Mouse (Mus musculus) left cerebral cortex, postnatal 4 days (tissue): ENCODE results near the gene Ctse. TPM values are rescaled to one million over a fixed set of nuclear protein-coding genes. Genes with fewer than 3 reads are reported as not detected.

Experiments
- DNase-seq: peaks from one replicate; pipeline ENCODE4 v3.0.0-alpha.2; 2022
- intact Hi-C: fragments of 180-260 bp; cut with DNase I; formaldehyde crosslinking; loops from one replicate; pipeline ENCODE4 v1.15.1; 2025
- total RNA-seq, 2 experiments: library from RNA; stranded (reverse); gene quantifications; 2 replicates each; pipeline ENCODE4 v1.2.3; 2021

Ctse gene
- total RNA-seq, 2 experiments from 2014 or later: 0.20 TPM; not detected in 1

DNA sequence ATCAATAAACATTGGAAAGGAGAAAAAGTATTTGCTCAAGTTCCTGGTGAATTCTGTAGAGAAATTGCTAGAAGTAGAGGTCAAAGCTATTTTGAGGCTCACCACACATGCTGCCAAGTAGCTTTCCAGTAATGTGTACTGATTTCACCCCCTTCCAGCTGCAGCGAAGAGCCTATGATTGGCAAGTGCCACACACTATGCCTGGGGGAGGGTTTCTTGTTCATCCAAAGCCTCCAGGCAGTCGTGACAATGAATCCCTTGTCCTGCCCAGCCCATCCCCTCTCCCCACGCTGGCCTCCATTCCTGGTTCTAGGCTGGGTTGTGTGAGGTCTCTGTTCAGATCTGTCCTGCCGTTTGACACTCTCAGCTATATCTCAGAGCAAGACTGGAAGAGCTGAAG, 58.2 kb downstream of the Ctse start:
- intact Hi-C loops: no loop called here
- DNase-seq: no peak

DNA sequence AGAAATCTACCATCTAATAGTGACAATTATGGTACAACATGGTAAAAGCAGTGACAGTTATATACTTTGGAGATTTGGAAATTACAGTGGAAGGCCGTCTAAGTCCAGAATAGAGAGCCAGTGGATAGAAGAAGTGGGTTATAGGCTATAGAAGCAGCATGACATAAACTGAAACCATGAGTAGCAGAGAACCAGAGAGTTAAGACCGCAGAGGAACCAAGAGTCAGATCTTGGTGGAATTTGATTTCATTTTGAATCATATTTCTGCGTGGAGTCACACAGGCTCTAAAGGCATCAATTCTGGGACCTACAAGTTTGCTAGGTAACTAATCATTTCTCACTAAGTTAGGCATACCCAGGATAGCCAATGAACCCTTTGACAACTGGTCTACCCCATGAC, 60.7 kb downstream of the Ctse start:
- intact Hi-C loops: no loop called here
- DNase-seq: no peak

DNA sequence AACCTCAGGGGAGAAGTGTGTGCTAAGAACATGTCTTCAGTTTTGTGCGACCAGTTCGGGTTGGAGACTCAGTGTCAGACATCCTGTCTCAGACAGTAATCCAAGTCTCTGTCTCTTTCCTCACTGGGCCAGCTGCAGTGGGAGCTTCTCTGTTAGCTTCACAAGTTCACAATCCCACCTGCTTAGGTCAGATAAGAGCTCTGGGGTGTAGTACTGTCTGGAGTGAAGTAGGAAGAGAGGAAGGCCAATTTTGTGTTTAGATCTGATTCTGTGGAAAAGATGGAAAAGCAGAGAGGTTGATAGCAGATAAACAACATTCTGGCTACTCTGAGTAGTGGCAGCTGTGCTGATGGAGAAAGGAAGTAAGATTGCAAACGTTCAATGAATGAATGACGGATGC, 61.5 kb downstream of the Ctse start:
- no peak for DNase-seq
- intact Hi-C loops: no loop called here

GRCm38 (mm10) chr1:131700447-131700846, 62.3 kb downstream of the Ctse start:
- intact Hi-C loops: no loop called here
- DNase-seq: no peak

- DNase-seq: no peak
- intact Hi-C loops: no loop called here
Measured at GRCm38 (mm10) chr1:131701391-131701790, 63.3 kb downstream of the Ctse start.

- DNase-seq: no peak
- intact Hi-C loops: no loop called here
Measured at GRCm38 (mm10) chr1:131702094-131702766, 64.1 kb downstream of the Ctse start.

GRCm38 (mm10) chr1:131703482-131703881, 65.4 kb downstream of the Ctse start:
- intact Hi-C loops: no loop called here
- DNase-seq: no peak

GRCm38 (mm10) chr1:131708338-131708737, 70.2 kb downstream of the Ctse start:
- DNase-seq: peak; percentile 71
- intact Hi-C loops: no loop called here

DNA sequence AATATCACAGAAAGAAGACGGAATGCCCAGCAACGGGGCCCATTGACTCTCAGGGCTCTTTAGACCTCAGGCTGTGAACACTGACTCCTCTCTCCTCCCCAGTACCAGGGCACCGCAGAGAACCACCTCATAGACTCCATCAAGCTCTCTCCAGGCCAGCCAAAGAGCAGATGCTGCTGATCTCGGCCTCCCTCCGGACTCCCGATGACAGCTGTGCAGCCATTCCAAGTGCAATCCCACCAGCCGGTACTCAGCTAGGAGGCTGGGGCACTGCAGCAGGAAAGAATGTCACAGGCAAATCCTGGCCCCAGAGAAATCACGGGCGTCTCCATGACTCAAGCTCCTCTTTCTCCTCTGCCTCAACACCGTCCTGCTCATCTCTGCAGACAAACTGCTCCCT, 73.4 kb downstream of the Ctse start:
- DNase-seq: peak; percentile 57
- intact Hi-C loops: loop anchor here (5.0 to 10.0 kb wide), 2 partner anchors 51 to 113 kb away; partner anchors contain the start of gene Slc41a1

DNA sequence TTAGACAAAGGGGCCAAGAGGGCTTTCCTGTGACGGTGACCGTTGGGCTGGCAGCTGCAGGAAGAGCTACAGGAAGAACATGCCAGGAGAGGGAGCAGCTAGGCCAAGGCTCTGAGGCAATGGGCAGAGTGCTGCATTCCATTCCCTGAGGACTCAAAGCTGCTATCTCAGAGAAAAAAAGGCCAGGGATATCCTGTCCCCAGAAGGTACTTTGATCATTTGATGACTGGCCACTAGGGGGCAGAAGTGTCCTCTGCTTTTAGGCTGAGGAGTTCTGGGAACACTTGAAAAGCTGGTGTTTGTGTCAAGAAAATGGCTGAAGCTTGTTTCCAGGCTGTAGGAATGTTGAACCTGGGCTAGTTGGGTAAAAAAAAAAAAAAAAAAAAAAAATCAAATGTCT, 74.3 kb downstream of the Ctse start:
- DNase-seq: peak; percentile 91
- intact Hi-C loops: loop anchor here (5.0 to 10.0 kb wide), 2 partner anchors 50 to 112 kb away; partner anchors contain the start of gene Slc41a1

DNA sequence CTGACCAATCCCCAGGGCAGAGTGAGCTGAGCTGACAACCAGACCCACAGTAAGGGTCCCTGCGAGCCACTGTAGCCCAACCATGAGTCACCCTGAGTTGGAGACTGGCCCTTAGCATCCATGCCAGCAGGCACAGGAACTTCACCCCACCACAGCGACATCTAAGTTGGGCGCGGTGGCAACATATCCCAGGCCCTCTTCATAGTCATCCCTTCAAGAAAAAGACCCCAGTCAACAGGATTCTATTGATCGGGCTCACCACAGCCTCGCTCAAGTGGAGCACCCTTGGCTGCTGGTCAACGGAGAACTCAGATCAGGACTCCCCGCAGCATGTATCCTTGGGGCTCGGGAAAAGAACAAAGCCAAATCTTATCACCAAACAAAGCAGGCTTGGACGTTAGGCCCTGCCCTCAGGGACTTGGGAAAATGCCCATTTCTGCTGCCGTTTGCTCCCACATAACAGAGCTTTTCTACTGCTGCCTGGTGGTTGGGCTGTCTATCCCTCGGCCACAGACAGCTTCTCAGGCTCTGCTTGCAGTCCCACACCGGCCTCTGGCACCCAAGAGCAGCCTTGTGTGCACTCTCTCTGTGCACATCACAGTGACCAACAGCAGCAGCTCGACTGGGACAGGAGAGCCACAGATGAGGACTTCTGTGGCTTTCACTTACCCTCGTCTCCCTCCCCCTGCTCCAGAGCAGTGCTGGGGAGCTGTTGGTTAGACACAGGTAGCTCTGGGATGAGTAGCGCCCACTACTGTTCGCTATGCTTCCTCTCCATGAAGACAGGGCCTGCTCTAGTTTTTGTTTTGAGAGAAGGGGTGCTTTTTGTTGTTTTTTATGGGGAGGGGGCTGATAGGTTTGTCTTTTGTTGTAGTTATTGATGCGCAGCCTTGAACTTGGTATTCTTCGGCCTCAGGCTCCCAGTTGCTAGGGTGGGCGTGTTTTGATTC, 76.6 kb downstream of the Ctse start:
- intact Hi-C loops: loop anchor here (5.0 to 10.0 kb wide), 2 partner anchors 48 to 110 kb away; partner anchors contain the start of gene Slc41a1
- DNase-seq: peak; percentile 27

DNA sequence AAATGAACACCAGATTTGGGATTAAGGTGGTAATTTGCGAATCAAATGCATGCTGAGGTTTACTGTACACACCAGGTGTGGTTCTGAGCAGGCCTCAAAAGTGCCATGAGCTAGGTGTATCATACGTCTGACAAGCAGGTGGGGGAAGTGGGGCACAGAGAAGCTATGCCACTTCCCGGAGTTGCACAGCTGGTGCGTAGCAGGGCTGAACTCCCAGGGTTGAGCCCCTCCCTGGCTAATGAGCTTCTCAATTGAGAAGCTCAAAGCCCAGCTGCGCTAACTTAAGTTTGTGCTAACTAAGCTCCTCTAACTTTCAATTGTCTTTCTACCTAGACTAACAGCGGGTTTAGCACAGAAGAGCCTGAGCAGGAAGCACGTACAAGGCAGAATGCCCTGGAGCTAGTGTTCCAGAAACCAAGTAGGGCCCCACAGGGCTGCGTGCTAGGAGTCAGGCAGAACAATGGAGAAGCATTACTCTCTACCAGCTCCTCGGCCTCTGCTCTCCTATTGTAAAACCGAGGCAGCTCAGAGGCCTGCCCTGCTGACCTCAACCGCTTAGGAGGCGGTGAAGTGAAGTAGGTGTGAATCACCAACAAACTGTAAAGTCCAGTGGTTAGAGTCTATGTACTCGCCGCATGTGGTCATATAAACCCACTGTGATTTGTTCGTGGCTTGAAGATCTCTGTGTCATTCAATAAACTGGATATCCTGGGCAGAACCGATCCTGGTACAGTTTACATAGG, 81.0 kb downstream of the Ctse start:
- no peak for DNase-seq
- intact Hi-C loops: loop anchor here (10.0 kb wide), 1 partner anchor 106 kb away; the partner anchor contains the start of gene Slc41a1

DNA sequence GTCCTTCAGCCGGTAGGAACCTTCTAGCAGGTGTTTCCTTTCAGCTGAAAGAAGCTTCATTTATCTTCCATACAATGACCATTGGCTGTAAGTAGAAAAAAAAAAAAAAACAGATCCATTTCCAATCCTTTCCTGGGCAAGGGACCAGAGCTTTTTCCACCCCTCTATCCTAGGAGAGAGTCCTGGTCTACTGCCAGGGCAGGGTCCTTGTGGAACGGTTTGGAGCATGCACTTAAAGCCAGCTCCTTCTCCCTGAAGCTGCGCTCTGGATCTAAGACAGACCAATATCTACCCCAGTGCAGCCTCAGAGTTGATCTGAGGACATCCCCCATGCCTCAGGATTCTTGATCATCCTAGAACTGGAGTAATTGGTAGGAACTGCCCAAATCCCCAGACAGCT, 83.9 kb downstream of the Ctse start:
- DNase-seq: peak; percentile 35
- intact Hi-C loops: no loop called here

DNA sequence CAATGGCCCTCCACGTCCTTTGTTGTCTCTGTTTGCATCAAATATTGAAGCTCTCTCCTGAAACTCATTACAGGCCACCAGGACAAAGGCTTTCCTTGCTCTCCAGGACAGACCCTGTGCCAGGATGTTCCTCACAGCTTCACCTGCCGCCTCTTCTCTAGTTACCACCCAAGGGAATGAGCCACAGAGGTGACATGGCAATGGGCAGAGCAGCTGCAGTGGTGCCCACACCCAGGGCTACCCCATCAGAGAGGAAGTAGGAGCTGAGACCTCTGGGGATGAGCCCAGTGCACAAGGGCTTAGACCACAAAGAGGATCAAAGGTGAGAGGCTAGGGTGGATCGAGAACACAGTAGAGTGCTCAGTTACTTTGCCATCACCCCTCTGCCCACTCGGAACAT, 85.4 kb downstream of the Ctse start:
- intact Hi-C loops: no loop called here

More for the DNA sequence above, 85.4 kb downstream of the Ctse start:
- DNase-seq: no peak

Other genes with a start within 250 kb of the Ctse start
- 100 to 1,000 TPM; 175 to 199 TPM for gene Srgap2, start 111.0 kb upstream of the Ctse start, total RNA-seq
- 1 to 10 TPM; 1.2 TPM for gene Fam72a, start 110.4 kb upstream of the Ctse start, total RNA-seq
- gene Avpr1b, start 39.1 kb upstream of the Ctse start, total RNA-seq: not detected
- 1 to 10 TPM in 1 of 2 experiments, under 1 TPM in 1; 0.93 to 1.8 TPM for gene Rab7b, start 50.4 kb downstream of the Ctse start, total RNA-seq
- under 1 TPM; 0.16 to 0.52 TPM for gene Slc26a9, start 105.7 kb downstream of the Ctse start, total RNA-seq
- gene Pm20d1, start 159.1 kb downstream of the Ctse start, total RNA-seq: under 1 TPM; 0.34 to 0.56 TPM
- 10 to 100 TPM; 32.8 to 35.8 TPM for gene Slc41a1, start 189.2 kb downstream of the Ctse start, total RNA-seq
- 1 to 10 TPM; 6.8 to 7.5 TPM for gene Rab29, start 228.9 kb downstream of the Ctse start, total RNA-seq